Mouse (Mus musculus) megakaryocyte progenitor cell, adult 5-6 weeks (primary cell): ENCODE measurements at regions not wholly inside any gene's neighbourhood (a gene's known extent, or its start where the extent isn't known, plus 50 kb on each side); places are given as distances from the start of the nearest gene placed in this dataset.

Experiments
- ATAC-seq: replicated peaks from 2 replicates; pipeline ENCODE4 v1.8.0; 2016; ENCODE audit warnings: mild to moderate bottlenecking, moderate TSS enrichment, inconsistent platforms; ENCODE audit not compliant: poor library complexity

GRCm38 (mm10) chr10:117479721-117480455 is 100.1 kb upstream of the Cpsf6 start:
- ATAC-seq = no peak

- ATAC-seq = no peak
Observed at GRCm38 (mm10) chr10:117478931-117479280, 99.1 kb upstream of the Cpsf6 start.

- no peak for ATAC-seq
Observed at GRCm38 (mm10) chr10:117478202-117478930, 98.6 kb upstream of the Cpsf6 start.

- no peak for ATAC-seq
Observed at GRCm38 (mm10) chr10:117477331-117478201, 97.8 kb upstream of the Cpsf6 start.

- no peak for ATAC-seq
Observed at GRCm38 (mm10) chr10:117475086-117475945, 95.5 kb upstream of the Cpsf6 start.

- ATAC-seq = no peak
Observed at GRCm38 (mm10) chr10:117474351-117475085, 94.7 kb upstream of the Cpsf6 start.

GRCm38 (mm10) chr10:117473471-117473870 is 93.7 kb upstream of the Cpsf6 start:
- ATAC-seq = no peak

GRCm38 (mm10) chr10:117472568-117472930 is 92.7 kb upstream of the Cpsf6 start:
- no peak for ATAC-seq

- no peak for ATAC-seq
Observed at GRCm38 (mm10) chr10:117471818-117472567, 92.2 kb upstream of the Cpsf6 start.

GRCm38 (mm10) chr10:117471036-117471817 is 91.4 kb upstream of the Cpsf6 start:
- ATAC-seq = no peak

- ATAC-seq = no peak
Observed at GRCm38 (mm10) chr10:117470481-117470880, 90.7 kb upstream of the Cpsf6 start.

GRCm38 (mm10) chr10:117469573-117470090 is 89.8 kb upstream of the Cpsf6 start:
- no peak for ATAC-seq

- ATAC-seq = no peak
Observed at GRCm38 (mm10) chr10:117468931-117469572, 89.2 kb upstream of the Cpsf6 start.

GRCm38 (mm10) chr10:117468381-117468780 is 88.6 kb upstream of the Cpsf6 start:
- no peak for ATAC-seq

GRCm38 (mm10) chr10:117467161-117467560 is 87.3 kb upstream of the Cpsf6 start:
- no peak for ATAC-seq

- ATAC-seq = no peak
Observed at GRCm38 (mm10) chr10:117466391-117466790, 86.6 kb upstream of the Cpsf6 start.

- no peak for ATAC-seq
Observed at GRCm38 (mm10) chr10:117465671-117466250, 85.9 kb upstream of the Cpsf6 start.
